Comparison of ENCODE assay signal across 13 mouse cellular contexts in the genomic region with DNA sequence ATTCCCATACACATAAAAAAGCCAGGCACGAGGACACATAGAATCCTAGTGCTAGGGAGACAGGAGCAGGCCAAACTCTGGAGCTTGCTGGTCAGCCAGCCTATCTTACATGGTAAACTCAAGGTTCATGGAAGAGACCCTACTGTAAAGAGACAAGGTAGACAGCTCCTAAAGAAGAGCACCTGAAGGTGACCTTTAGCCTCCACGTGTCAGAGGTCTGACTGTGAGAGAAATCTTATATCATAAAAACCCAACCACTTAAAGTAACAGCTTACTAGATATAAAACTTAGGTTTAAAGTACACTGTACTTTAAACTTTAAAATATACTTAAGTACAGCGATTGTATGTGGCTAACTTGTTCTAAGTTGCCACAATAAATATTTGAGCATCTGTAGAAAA.
"Had no signal": no experiment of that assay in that cellular context is flagged by ENCODE, and none has a peak within 500 bp of the region (broad histone marks: within the 10 kb centered on the region; RNA-seq: fewer than 3 reads in every experiment).

No protein-coding gene starts in this region.

- H3K36me3 ChIP-seq: midbrain, embryonic 10.5 days; midbrain, embryonic 12.5 days; midbrain, embryonic 15.5 days; neural tube, embryonic 12.5 days had no signal

- H3K9ac ChIP-seq: lung, embryonic 14.5 days; midbrain, embryonic 12.5 days; midbrain, embryonic 15.5 days; neural tube, embryonic 12.5 days had no signal

- H3K4me3 ChIP-seq: midbrain, embryonic 10.5 days; midbrain, embryonic 12.5 days; midbrain, embryonic 15.5 days; neural tube, embryonic 12.5 days had no signal

- H3K27ac ChIP-seq: midbrain, embryonic 10.5 days; midbrain, embryonic 12.5 days; midbrain, embryonic 15.5 days; neural tube, embryonic 12.5 days had no signal

- H3K9me3 ChIP-seq: midbrain, embryonic 10.5 days; midbrain, embryonic 12.5 days; midbrain, embryonic 15.5 days; neural tube, embryonic 12.5 days had no signal

- H3K27me3 ChIP-seq: midbrain, embryonic 12.5 days; midbrain, embryonic 15.5 days; neural tube, embryonic 12.5 days had no signal

- DNase-seq: lung, adult 18-20 months; lung, embryonic 14.5 days; lung, postnatal 10 days; lung, postnatal 4 days; right cerebral cortex, postnatal 14 days; spleen, adult 18-20 months; thymus, adult 18-20 months; thymus, postnatal 14 days; thymus, postnatal 36 days had no signal
